Mouse (Mus musculus) stomach, postnatal 0 days (tissue): ENCODE results near the gene Esyt1.

ENCODE experiments used
- CTCF ChIP-seq: IDR thresholded peaks from 2 replicates; pipeline ENCODE4 v1.5.1; 2016; ENCODE audit warnings: antibody characterized with exemption, low read depth, mild to moderate bottlenecking, moderate library complexity
- EP300 ChIP-seq: optimal IDR thresholded peaks from 2 replicates; pipeline ENCODE3; 2016; ENCODE audit warnings: antibody characterized with exemption

DNA sequence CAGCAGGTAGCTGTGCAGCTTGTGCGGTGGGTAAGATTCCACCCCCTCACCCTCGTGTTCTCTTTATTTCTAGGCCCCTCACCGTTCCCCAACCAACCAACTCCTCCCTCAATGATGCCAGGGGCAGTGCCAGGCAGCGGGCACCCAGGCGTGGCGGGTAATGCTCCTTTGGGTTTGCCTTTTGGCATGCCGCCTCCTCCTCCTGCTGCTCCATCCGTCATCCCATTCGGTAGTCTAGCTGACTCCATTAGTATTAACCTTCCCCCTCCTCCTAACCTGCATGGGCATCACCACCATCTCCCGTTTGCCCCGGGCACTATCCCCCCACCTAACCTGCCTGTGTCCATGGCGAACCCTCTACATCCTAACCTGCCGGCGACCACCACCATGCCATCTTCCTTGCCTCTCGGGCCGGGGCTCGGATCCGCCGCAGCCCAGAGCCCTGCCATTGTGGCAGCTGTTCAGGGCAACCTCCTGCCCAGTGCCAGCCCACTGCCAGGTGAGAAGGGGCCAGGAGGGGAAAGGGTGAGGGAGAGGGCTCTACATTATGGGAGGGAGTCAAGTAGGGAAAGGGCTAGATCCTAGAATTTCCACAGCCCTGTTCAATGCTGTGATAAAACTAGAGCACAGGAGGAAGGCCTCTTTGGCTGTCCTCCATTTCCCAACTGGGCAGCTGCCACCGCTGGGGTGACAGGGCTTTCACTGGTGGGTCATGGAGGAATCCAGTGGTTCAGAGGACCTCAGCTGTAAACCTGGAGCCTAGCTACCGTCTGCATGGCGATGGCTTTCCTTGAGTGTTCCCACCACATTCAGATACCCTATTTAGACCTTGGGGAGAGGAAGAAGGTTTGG, 37.6 kb downstream of the Esyt1 start:
- TF ChIP-seq CTCF: no peak
- TF ChIP-seq EP300: no peak
